Mouse (Mus musculus) gastrocnemius, postnatal 25 days (tissue): ENCODE measurements around the gene Pcdh19. TPM values are rescaled to one million over a fixed set of nuclear protein-coding genes. Genes with fewer than 3 reads are reported as not detected.
"Not testable (repeated sequence)": the region's sequence is repeated elsewhere in the genome, so short reads cannot be mapped to it uniquely, and the experiment has no call there.

Source experiments
- DNase-seq: peaks from one replicate; pipeline ENCODE4 v3.0.0; 2022
- long read RNA-seq, 2 experiments: library from polyadenylated mRNA; stranded (forward); transcript quantifications; one replicate each; pipeline ENCODE4 v2.0.0; 2021
- total RNA-seq, 2 experiments: library from RNA; stranded (reverse); gene quantifications; 1 replicate in 1 of 2; 2 replicates in 1 of 2; pipeline ENCODE4 v1.2.3; 2021

Gene Pcdh19
- 1 to 10 TPM; 3.3 to 5.9 TPM for total RNA-seq
- long read RNA-seq, experiment 1: 0 reads
- long read RNA-seq, experiment 2, partial matches to known transcripts: 0 of 1 reads
- long read RNA-seq, experiment 2, other reads (novel, unspliced or antisense): 1 of 1 reads

GRCm38 (mm10) chrX:133688840-133689239 lies at the start of gene Pcdh19:
Gene Pcdh19, minus strand, starts transcription at chrX:133688987.
- DNase-seq: peak; percentile 80

- no peak for DNase-seq
These were observed 47.1 kb upstream of the Pcdh19 start for GRCm38 (mm10) chrX:133735871-133736270.

GRCm38 (mm10) chrX:133734984-133735383 lies 46.2 kb upstream of the Pcdh19 start:
- no peak for DNase-seq

- no peak for DNase-seq
These were observed 32.7 kb upstream of the Pcdh19 start for GRCm38 (mm10) chrX:133721517-133721916.

GRCm38 (mm10) chrX:133710621-133711020 lies 21.8 kb upstream of the Pcdh19 start:
- DNase-seq: no peak

GRCm38 (mm10) chrX:133702902-133703301 lies 14.1 kb upstream of the Pcdh19 start:
- no peak for DNase-seq

DNA sequence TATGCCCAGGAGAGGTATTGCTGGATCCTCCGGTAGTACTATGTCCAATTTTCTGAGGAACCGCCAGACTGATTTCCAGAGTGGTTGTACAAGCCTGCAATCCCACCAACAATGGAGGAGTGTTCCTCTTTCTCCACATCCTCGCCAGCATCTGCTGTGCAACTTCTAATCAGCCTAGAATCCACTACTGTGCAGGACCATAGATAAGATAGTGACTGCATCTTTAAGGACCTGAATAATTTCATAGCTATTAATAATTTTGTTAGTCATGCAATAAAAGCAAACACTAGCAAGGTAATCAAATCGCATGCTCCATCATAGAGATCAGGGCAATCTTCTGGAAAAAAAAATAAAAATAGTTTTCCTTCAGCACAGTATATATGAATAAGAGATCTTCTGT lies 9.1 kb upstream of the Pcdh19 start:
- DNase-seq: not testable (repeated sequence)

GRCm38 (mm10) chrX:133696461-133696860 lies 7.7 kb upstream of the Pcdh19 start:
- no peak for DNase-seq

- no peak for DNase-seq
These were observed 4.4 kb upstream of the Pcdh19 start for GRCm38 (mm10) chrX:133693037-133693760.

DNA sequence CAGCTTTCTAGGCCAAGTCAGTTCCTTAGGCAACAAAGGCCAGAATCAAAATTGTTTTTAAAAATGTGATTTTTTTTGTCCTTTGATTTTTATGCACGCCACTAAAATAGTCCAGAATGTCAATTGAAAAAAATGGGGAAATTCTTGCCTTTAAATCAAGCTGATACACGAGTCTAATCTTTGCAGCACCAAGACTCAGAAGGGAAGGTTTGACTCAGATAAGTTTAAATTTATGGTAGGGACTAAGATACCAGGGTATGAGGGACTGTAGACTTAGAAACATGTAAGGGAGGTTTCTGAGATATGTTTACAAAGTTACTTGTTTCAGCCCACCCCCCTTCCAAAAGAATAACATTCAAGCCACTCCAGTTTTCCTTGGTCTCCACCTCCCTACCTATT lies 3.6 kb upstream of the Pcdh19 start:
- no peak for DNase-seq

DNA sequence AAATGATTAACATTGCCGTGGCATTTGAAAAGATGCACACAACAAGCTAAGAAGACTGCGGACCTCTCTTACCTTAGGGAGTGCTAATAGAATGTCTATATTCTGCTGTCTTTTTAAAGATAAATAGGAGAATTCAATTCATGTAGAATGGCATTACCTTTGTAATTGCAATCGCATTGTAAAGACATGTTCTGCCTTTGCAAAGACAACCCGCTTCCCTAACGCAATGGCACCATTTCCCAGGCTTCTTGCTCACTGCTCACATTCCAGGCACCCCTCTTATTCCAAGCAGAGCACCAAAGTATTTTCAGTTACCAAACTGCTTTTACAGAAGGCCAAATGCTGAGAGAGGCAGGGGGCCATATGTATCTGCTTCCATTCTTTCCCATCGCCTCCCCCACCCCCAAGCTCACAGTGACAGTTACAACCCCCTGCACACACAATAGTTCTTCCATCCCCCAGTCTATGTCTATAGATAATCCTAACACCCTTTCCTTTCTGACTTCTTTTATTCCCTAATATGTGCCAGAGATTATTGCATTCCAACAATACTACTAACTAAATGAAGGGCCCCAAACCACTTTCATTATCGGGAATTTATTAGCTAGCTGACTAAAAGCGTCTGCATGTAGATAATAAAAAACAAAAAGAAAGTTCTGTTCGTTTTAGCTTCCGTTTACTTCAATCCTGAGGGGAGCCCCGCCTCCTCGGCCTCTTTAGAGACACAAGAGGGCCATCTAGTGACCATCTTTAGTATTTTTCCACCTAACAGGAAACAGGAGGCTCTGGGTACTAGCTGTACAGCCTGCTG lies 3.0 kb upstream of the Pcdh19 start:
- DNase-seq: peak; percentile 40

GRCm38 (mm10) chrX:133690822-133691221 lies 2.0 kb upstream of the Pcdh19 start:
- DNase-seq: no peak

- DNase-seq: no peak
These were observed 926 bp upstream of the Pcdh19 start for GRCm38 (mm10) chrX:133689576-133690250.

GRCm38 (mm10) chrX:133688156-133688555 lies 631 bp downstream of the Pcdh19 start:
- no peak for DNase-seq

DNA sequence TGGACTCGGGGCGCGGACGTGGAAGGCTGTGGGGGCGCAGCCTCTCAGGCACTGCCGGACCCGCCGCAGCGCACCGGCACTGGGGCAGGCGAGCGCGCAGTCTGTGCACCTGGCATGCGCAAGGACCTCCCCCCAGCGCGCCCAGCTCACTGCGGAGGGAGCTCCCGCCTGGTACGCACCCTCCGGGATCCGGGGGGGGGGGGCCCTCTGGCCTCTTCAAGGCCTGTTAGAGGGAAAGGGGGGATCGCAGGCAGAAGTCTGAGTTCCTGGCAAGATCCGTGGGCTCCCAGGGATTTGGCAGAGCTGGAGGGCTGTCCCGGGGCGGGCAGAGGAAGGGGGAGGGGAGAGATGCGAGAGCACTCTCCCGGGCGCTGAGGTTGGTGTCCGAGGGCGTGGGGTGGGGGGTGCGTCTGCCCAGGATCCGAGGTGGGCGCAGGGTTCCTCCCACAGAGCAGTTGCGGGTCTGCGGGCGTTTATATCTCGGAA lies 1.1 kb downstream of the Pcdh19 start:
- peak; percentile 26 for DNase-seq

- no peak for DNase-seq
These were observed 2.1 kb downstream of the Pcdh19 start for GRCm38 (mm10) chrX:133686533-133687311.

GRCm38 (mm10) chrX:133685572-133685971 lies 3.2 kb downstream of the Pcdh19 start:
- no peak for DNase-seq

- DNase-seq: no peak
These were observed 4.8 kb downstream of the Pcdh19 start for GRCm38 (mm10) chrX:133683961-133684360.

GRCm38 (mm10) chrX:133675121-133675520 lies 13.7 kb downstream of the Pcdh19 start:
- DNase-seq: no peak

DNA sequence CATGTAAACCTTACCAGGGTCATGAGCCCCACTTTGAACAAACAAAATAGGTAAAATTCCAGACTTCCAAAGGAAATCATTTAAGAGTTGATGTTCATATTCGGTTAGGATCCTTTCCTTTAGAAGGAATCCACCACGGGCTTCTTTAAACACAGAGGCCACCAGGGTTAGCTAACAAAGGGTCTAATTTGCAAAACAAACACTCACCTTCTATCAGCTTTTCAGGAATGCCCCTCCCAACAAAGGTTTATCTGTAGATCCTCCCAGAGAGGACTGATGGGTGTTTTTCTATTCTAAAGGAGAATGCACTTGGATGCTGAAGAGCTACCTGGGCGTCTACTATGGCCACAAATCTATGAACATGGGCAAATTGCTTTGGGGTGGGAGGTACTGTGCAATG lies 15.0 kb downstream of the Pcdh19 start:
- DNase-seq: no peak

DNA sequence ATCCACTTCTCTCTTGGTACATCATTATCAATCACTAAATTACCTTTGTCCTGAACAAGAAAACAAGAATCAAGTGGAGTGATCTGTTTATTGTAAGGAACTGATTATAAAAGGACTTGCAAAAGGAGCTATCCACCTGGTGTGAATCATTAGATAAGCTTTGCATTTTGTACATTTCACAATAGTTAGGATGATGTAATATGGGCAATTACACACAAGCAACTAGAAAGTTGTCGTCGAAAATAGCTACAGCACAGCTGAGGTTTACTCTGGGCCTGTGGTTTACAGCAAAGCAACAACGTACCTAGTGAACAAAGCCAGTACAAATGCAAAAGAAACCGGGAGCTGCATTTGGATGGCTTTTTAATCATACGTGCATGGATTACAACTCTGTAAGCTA lies 28.7 kb downstream of the Pcdh19 start:
- DNase-seq: no peak
